Mouse (Mus musculus): ENCODE results near the gene Hhat. TPM values are rescaled to one million over a fixed set of nuclear protein-coding genes. Genes with fewer than 3 reads are reported as not detected.

Gene Hhat
- under 1 TPM; 0.72 to 0.88 TPM for total RNA-seq (2023)

GRCm38 (mm10) chr1:192770495-192771331 is at the start of gene Hhat:
TSS of gene Hhat (minus strand) at chr1:192771223.

Other genes starting within 250 kb of the Hhat start
- gene Sertad4, start 84.5 kb upstream of the Hhat start, total RNA-seq (2023) = not detected

Data from neutrophil, adult 83 days (primary cell).